In genomic region chr10:4787003-4787628, GRCm38 (mm10) we compare ENCODE assay signal across 9 mouse cellular contexts.
DNase-seq lines count a peak whose midpoint lies in the region.
"Had no signal": no experiment of that assay in that cellular context is flagged by ENCODE, and none has a peak within 500 bp of the region (broad histone marks: within the 10 kb centered on the region; RNA-seq: fewer than 3 reads in every experiment).

No protein-coding gene starts in this region.

- intact Hi-C loops in heart, postnatal 14 days (cut with DNase I): no loop called here

- DNase-seq in gastrocnemius, adult 18-20 months (ENCODE audit: low spot score): peak; percentile 27
- no peak for DNase-seq in gastrocnemius, postnatal 4 days (ENCODE audit: low spot score in 2 of 2)
- peak; percentile 72 for DNase-seq in ovary, adult 18-20 months (ENCODE audit: low spot score)
- no peak for DNase-seq in ovary, postnatal 10 days (ENCODE audit: low spot score)
- peak; percentile 26 to 32 for DNase-seq in heart, postnatal 14 days
- peak; percentile 54 for DNase-seq in skeletal muscle tissue, adult 2 months (ENCODE audit: low read depth, low spot score)
- no peak for DNase-seq in left cerebral cortex, adult 8-10 months (ENCODE audit: low spot score in 2 of 2)
- no peak for DNase-seq in urinary bladder, postnatal 36 days (ENCODE audit: low spot score in 2 of 2)
- DNase-seq: layer of hippocampus, postnatal 36 days had no signal

Comparison
In these comparisons a context has a peak if more than half of its experiments do, and no peak if none do; other contexts are left out.
1. DNase-seq: peak in gastrocnemius, adult 18-20 months (single experiment), ovary, adult 18-20 months (single experiment), heart, postnatal 14 days (2 of 2) and skeletal muscle tissue, adult 2 months (single experiment); none in gastrocnemius, postnatal 4 days (0 of 2), ovary, postnatal 10 days (single experiment), left cerebral cortex, adult 8-10 months (0 of 2) and urinary bladder, postnatal 36 days (0 of 2).